Mouse (Mus musculus) kidney, postnatal 14 days (tissue): ENCODE data around the gene Smarcd2.

Experiments
- DNase-seq: peaks from one replicate; pipeline ENCODE4 v3.0.0; 2022; ENCODE audit warnings: mixed read lengths

Gene Smarcd2

GRCm38 (mm10) chr11:106220603-106221002 lies 52.2 kb downstream of the Smarcd2 start:
- no peak for DNase-seq

- DNase-seq, result peak; percentile 95
Measured at GRCm38 (mm10) chr11:106216730-106217490, 55.9 kb downstream of the Smarcd2 start, which contains the start of gene Ddx42. Ddx42 (plus strand) TSS chr11:106216926.

GRCm38 (mm10) chr11:106215927-106216729 lies 56.6 kb downstream of the Smarcd2 start, which contains the start of gene Ccdc47:
Ccdc47 (minus strand) TSS chr11:106216344.
- peak; percentile 98 for DNase-seq

DNA sequence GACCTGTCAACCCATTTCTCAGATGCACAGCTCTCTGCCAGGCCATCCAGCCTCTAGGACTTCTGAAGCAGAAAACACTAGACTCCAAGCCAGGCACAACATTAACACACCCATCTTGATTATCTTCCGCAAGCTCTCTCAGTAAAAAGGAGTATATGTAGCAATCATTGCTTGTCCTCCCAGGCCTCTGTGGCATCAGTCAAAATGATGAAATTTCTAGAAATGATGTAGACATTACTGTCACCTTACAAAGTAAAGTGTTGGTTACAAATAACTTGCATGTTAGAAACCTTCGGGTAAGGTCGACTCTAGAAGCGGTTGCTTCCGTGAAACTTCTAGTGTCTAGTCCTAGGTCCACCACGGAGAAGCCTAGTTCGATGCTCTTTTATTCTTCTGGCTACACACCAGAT lies 57.3 kb downstream of the Smarcd2 start:
- DNase-seq, result no peak

DNA sequence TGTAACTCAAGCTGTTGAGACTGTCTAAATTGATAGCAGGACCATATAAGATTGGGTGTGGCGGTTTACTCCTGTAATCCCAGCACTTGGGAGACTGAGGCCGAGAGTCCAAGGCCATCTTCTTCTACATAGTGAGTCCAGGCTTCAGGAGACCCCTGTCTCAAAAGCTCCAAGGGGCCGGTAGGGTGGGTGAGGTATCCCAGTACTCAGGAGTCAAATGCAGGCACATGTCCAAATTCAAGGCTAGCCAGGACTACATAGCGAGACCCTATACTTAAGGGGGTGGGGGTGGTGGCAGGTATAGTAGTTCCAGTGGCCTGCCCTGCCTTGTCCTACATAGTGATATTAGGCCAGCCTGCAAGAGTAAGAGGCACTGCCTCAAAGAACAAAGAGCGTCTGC lies 57.9 kb downstream of the Smarcd2 start:
- no peak for DNase-seq
